Mouse (Mus musculus) lung, postnatal 0 days (tissue): Measurements from ENCODE around the gene Grm4.

Experiments used
- CTCF ChIP-seq: IDR thresholded peaks from 2 replicates; pipeline ENCODE4 v1.5.1; 2016; ENCODE audit warnings: antibody characterized with exemption, mild to moderate bottlenecking
- EP300 ChIP-seq: IDR thresholded peaks from 2 replicates; pipeline ENCODE4 v1.6.1; 2016; ENCODE audit warnings: antibody characterized with exemption, mild to moderate bottlenecking, control low read depth

DNA sequence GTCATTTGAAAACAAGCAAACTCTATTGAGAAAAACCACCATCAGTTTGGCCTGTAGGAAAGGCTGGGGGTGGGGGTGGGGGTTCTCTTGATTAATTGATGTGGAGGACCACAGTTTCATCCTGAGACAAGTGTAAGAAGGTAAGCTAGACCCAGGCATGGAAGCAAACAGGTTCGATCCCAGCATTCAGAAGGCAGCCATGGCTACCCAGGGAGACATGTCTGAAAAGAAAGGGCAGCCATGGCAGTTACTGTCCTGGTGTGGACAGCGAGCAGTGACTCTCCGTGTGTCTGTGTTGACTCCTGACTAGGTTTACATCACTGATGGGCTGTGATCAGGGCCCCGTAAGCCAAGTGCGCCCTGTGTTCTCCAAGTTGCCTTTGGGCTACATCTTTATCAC, at the start of gene Grm4:
- TF ChIP-seq CTCF = no peak
- no peak for TF ChIP-seq EP300
